Mouse (Mus musculus) hindbrain, embryonic 11.5 days (tissue): ENCODE data around the gene Mrpl17. TPM values are rescaled to one million over a fixed set of nuclear protein-coding genes. Genes with fewer than 3 reads are reported as not detected.

Source experiments
- ATAC-seq: fragments of 200-750 bp; cut with Nextera tagmentation; 2 replicates; pipeline ENCODE4 v1.8.0; 2017; ENCODE audit warnings: mild to moderate bottlenecking, moderate TSS enrichment, moderate library complexity; ENCODE audit not compliant: low FRiP score
- DNase-seq: peaks from one replicate; pipeline ENCODE4 v3.0.0-alpha.2; 2015; ENCODE audit warnings: low spot score
- H3K27ac ChIP-seq: fragments of 300-500 bp; sonication (generic); 2 replicates; pipeline ENCODE4 v1.5.1; 2014; ENCODE audit warnings: mild to moderate bottlenecking, low read depth, low read length
- H3K27me3 ChIP-seq: fragments of 300-500 bp; sonication (generic); 2 replicates; pipeline ENCODE4 v1.6.1; 2014; ENCODE audit warnings: mild to moderate bottlenecking, low read length, moderate library complexity, mixed read lengths; ENCODE audit not compliant: control insufficient read depth, insufficient read depth
- H3K36me3 ChIP-seq: fragments of 300-500 bp; sonication (generic); 2 replicates; pipeline ENCODE4 v1.6.1; 2014; ENCODE audit warnings: mild to moderate bottlenecking, low read length, moderate library complexity, mixed read lengths; ENCODE audit not compliant: control insufficient read depth, insufficient read depth
- H3K4me1 ChIP-seq: fragments of 300-500 bp; sonication (generic); replicated peaks from 2 replicates; pipeline ENCODE4 v1.6.1; 2014; ENCODE audit warnings: low read length, mixed read lengths; ENCODE audit not compliant: control insufficient read depth, insufficient read depth
- H3K4me2 ChIP-seq: fragments of 300-500 bp; sonication (generic); replicated peaks from 2 replicates; pipeline ENCODE4 v1.6.1; 2014; ENCODE audit warnings: mild to moderate bottlenecking, low read depth, low read length
- H3K4me3 ChIP-seq: fragments of 300-500 bp; sonication (generic); 2 replicates; pipeline ENCODE4 v1.5.1; 2014; ENCODE audit warnings: low read depth, low read length
- H3K9ac ChIP-seq: fragments of 300-500 bp; sonication (generic); 2 replicates; pipeline ENCODE4 v1.6.1; 2014; ENCODE audit warnings: low read depth, low read length
- H3K9me3 ChIP-seq: fragments of 300-500 bp; sonication (generic); 2 replicates; pipeline ENCODE4 v1.6.1; 2016; ENCODE audit warnings: low read length; ENCODE audit not compliant: control insufficient read depth
- WGBS: fragments of 180-500 bp; shearing (Covaris S2); extraction: QIAGEN DNeasy Blood & Tissue Kit; methylation state at CpG from one replicate; pipeline ENCODE4 v1.1.7; 2014; 5-methylcytosine and 5-hydroxymethylcytosine counted together
- polyA plus RNA-seq: library from polyadenylated mRNA; unstranded; fragments of >200 nt; fragmentation: Nextera tagmentation; extraction: Ambion mirVana; gene quantifications from 2 replicates; pipeline ENCODE4 v1.2.1, GENCODE M21; 2014

The Mrpl17 gene
- polyA plus RNA-seq, 1 experiment from 2014 or later: 290 TPM

DNA sequence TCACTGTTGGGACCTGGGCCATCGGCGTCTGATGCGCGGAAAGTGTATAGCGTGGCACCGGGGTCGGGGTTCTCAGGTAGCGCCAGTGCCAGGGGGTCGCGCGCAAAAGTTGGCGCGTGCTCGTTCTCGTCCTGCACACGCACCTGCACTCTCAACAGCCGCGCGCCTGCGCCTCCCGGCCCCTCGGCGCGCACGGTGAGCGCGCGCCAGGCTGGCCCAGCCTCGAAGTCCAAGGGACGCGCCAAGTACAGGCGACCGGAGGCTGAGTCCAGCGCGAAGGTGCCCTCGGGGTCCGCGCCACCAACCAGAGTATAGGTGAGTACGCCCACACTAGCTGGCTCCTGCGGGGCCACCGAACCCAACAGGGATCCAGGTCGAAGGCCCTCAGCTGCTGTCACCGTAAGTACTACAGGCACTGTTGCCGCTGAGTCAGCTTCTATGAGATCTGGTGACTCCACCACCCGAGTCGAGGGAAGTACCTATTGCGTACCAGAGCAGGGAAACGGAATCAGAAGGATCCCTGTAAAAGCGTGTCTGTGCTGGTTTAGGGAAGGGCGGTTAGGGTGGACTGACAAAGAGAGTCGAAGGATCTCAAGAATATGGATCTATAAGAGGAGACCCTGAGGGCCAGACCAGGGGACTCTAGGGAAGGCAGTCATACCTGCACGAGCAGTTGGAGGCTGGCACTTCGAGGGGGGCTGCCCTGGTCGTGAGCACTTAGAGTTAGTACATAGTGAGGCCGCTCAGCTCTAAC is 48.2 kb downstream of the Mrpl17 start:
- ATAC-seq: 0 out of 2 replicates have a peak, but pooled peaks have one; percentile 8
- peak; percentile 46 for DNase-seq
- Histone ChIP-seq H3K4me2 (peak overlapping the region; percentile 7; the same call in 1 of the 2 replicates), H3K4me3 (0 out of 2 replicates have a peak overlapping the region, but pooled peaks have one; percentile 8), H3K36me3 (peaks cover 36% of the 10 kb centered on the region), H3K27ac (no peak overlapping the region), H3K4me1 (peaks cover 2% of the 10 kb centered on the region; the same call in 1 of the 2 replicates), H3K9me3 (no peaks in the 10 kb centered on the region), H3K27me3 (peaks cover 27% of the 10 kb centered on the region), H3K9ac (no peak overlapping the region)
- WGBS: 20% methylated on average over 54 of the region's 55 CpGs

DNA sequence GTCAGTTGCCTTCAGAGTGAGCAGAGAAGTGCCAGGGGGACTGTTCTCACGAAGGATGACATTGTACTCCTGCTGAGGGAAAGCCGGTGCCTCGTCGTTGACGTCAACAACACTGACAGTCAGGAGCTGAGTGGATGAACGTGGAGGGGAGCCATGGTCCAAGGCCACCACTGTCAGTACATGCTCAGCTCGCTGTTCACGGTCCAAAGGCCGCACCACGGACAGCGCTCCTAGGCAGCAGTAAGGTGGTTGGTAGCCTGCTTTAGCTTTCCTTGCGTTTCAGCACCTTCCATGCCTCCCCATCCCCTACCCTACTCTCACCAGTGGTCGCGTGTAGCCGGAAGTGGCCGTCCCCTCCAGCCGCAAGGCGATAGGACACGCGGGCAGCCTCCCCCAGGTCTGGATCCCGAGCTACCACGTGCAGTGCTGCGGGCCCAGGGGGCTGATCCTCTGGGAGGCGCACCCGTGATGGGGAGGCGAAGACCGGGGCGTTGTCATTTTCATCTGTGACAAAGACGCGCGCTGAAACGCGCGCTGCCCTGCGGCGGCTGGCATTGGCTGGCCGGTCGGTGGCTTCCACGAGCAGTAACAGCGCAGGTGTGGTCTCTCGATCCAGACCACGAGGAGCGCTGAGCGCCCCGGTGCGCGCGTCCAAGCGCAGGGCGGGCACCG is 49.0 kb downstream of the Mrpl17 start:
- Histone ChIP-seq H3K9ac (no peak overlapping the region), H3K27ac (no peak overlapping the region), H3K36me3 (peaks cover 38% of the 10 kb centered on the region), H3K4me3 (no peak overlapping the region), H3K4me1 (0 out of 2 replicates have a peak, but pooled peaks cover 2% of the 10 kb centered on the region), H3K27me3 (peaks cover 27% of the 10 kb centered on the region), H3K9me3 (no peaks in the 10 kb centered on the region), H3K4me2 (0 out of 2 replicates have a peak overlapping the region, but pooled peaks have one; percentile 7)
- ATAC-seq (peak; percentile 9; the same call in 1 of the 2 replicates), DNase-seq (no peak)
- 19% methylated on average over 51 of the region's 51 CpGs for WGBS

DNA sequence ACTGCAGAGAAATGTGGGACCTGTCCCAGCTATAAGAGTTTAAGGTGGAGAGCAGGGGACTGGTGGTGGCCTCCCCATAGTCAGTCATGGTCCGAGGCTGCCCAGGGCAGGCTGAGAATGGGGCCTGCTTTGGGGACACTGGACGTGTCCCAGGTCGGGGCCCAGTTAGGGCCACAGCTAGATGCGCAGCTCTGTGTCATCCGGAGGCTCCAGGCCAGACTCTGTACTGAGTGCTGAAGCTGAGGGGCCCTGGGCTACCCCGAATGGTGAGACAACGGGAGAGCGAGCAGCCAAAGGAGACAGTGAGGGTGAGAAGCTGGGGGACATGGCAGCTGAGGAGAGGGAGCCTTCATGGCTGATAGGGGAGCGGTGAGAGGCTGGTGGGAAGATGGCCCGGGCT is 57.6 kb downstream of the Mrpl17 start:
- H3K36me3 ChIP-seq: peaks cover 7% of the 10 kb centered on the region
- ATAC-seq: no peak
- 90% methylated on average over 10 of the region's 10 CpGs for WGBS

More for the DNA sequence above, 57.6 kb downstream of the Mrpl17 start:
- Histone ChIP-seq H3K4me3 (no peak overlapping the region), H3K27me3 (no peaks in the 10 kb centered on the region), H3K4me1 (no peaks in the 10 kb centered on the region), H3K27ac (no peak overlapping the region), H3K9me3 (no peaks in the 10 kb centered on the region), H3K9ac (no peak overlapping the region), H3K4me2 (no peak overlapping the region)
- DNase-seq: no peak

Other genes with a start within 250 kb of the Mrpl17 start
- gene Apbb1, start 229.4 kb downstream of the Mrpl17 start, polyA plus RNA-seq: 94.6 and 112 TPM in 2 replicates
- gene Hpx, start 211.0 kb downstream of the Mrpl17 start, polyA plus RNA-seq: not detected in 2 replicates
- 31.2 and 34.3 TPM in 2 replicates for gene Trim3, start 177.5 kb downstream of the Mrpl17 start, polyA plus RNA-seq
- gene Timm10b, start 171.0 kb downstream of the Mrpl17 start, polyA plus RNA-seq: 146 and 148 TPM in 2 replicates
- 69.7 and 73.2 TPM in 2 replicates for gene Arfip2, start 170.7 kb downstream of the Mrpl17 start, polyA plus RNA-seq
- gene Gm45799, start 170.5 kb downstream of the Mrpl17 start, polyA plus RNA-seq: 10.2 and 10.8 TPM in 2 replicates
- 0.85 and 1.2 TPM in 2 replicates for gene Dnhd1, start 160.3 kb downstream of the Mrpl17 start, polyA plus RNA-seq
- gene Ilk, start 74.5 kb downstream of the Mrpl17 start, polyA plus RNA-seq: 252 and 264 TPM in 2 replicates
- 33.1 and 44.1 TPM in 2 replicates for gene Rrp8, start 73.7 kb downstream of the Mrpl17 start, polyA plus RNA-seq
- 175 and 191 TPM in 2 replicates for gene Taf10, start 66.7 kb downstream of the Mrpl17 start, polyA plus RNA-seq
- 43.3 and 51.5 TPM in 2 replicates for gene Tpp1, start 58.9 kb downstream of the Mrpl17 start, polyA plus RNA-seq
- 15.0 and 17.7 TPM in 2 replicates for gene Dchs1, start 23.4 kb downstream of the Mrpl17 start, polyA plus RNA-seq
- 0.17 and 0.36 TPM in 2 replicates for gene Gm4070, start 142.9 kb upstream of the Mrpl17 start, polyA plus RNA-seq